Mouse (Mus musculus) CD8-positive naive resting alpha-beta T cell, adult 57 days (primary cell): ENCODE measurements around the gene 4930579F01Rik. TPM values are rescaled to one million over a fixed set of nuclear protein-coding genes. Genes with fewer than 3 reads are reported as not detected.

Source experiments
- total RNA-seq: library from RNA; stranded (reverse); gene quantifications from one replicate; pipeline ENCODE4 v1.2.4, GENCODE M21; 2023

The 4930579F01Rik gene
- total RNA-seq = not detected

GRCm38 (mm10) chr3:138193683-138194302 lies at the start of gene 4930579F01Rik:
Gene 4930579F01Rik, minus strand, starts transcription at chr3:138193825.

GRCm38 (mm10) chr3:138217631-138218264 lies 24.1 kb upstream of the 4930579F01Rik start, which contains the start of gene Adh7:
Gene Adh7, plus strand, starts transcription at chr3:138217760.

GRCm38 (mm10) chr3:138144642-138145171 lies 48.9 kb downstream of the 4930579F01Rik start, which contains the start of gene Mttp:
Gene Mttp, minus strand, starts transcription at chr3:138144968.

GRCm38 (mm10) chr3:138143315-138144059 lies 50.1 kb downstream of the 4930579F01Rik start, which contains the start of gene Trmt10a:
Gene Trmt10a, plus strand, starts transcription at chr3:138143448.

Other genes with a start within 250 kb of the 4930579F01Rik start
- 43.2 TPM for gene Dapp1, start 212.3 kb downstream of the 4930579F01Rik start, total RNA-seq
- gene 1110002E22Rik, start 128.8 kb downstream of the 4930579F01Rik start, total RNA-seq = not detected
- gene Gm5105, start 126.4 kb downstream of the 4930579F01Rik start, total RNA-seq = not detected
- gene Trmt10a, start 50.4 kb downstream of the 4930579F01Rik start, total RNA-seq = 7.3 TPM
- 3.0 TPM for gene Mttp, start 48.9 kb downstream of the 4930579F01Rik start, total RNA-seq
- gene Adh7, start 23.9 kb upstream of the 4930579F01Rik start, total RNA-seq = not detected
- gene Adh1, start 67.2 kb upstream of the 4930579F01Rik start, total RNA-seq = 1.9 TPM
- not detected for gene Adh6a, start 119.5 kb upstream of the 4930579F01Rik start, total RNA-seq
- not detected for gene Adh6b, start 147.9 kb upstream of the 4930579F01Rik start, total RNA-seq
- gene Adh4, start 221.6 kb upstream of the 4930579F01Rik start, total RNA-seq = not detected
- gene Adh5, start 249.3 kb upstream of the 4930579F01Rik start, total RNA-seq = 73.6 TPM